Mouse (Mus musculus): ENCODE measurements around the gene Sp140. TPM values are rescaled to one million over a fixed set of nuclear protein-coding genes. Genes with fewer than 3 reads are reported as not detected.

Sp140 gene
- 142 to 163 TPM (median 152 TPM) in 4 replicates for total RNA-seq (2023)

GRCm38 (mm10) chr1:85600078-85600477, at the start of gene Sp140:
TSS of gene Sp140 (plus strand) at chr1:85600378.

GRCm38 (mm10) chr1:85575376-85575775, 24.8 kb upstream of the Sp140 start, which contains the start of gene G530012D18Rik:
TSS of gene G530012D18Rik (plus strand) at chr1:85575676.

GRCm38 (mm10) chr1:85598271-85599012, 1.7 kb upstream of the Sp140 start, which contains the start of gene Sp110:
TSS of gene Sp110 (minus strand) at chr1:85598817.

GRCm38 (mm10) chr1:85649881-85650280, 49.7 kb downstream of the Sp140 start, which contains the start of gene Sp100:
TSS of gene Sp100 (plus strand) at chr1:85649988.

Other genes starting within 250 kb of the Sp140 start
- gene G530012D18Rik, start 24.7 kb upstream of the Sp140 start, total RNA-seq (2023): not detected in 4 replicates
- gene Sp110, start 1.6 kb upstream of the Sp140 start, total RNA-seq (2023): 199 to 207 TPM (median 200 TPM) in 4 replicates
- gene Sp100, start 49.6 kb downstream of the Sp140 start, total RNA-seq (2023): 450 to 479 TPM (median 467 TPM) in 4 replicates
- 136 to 165 TPM (median 156 TPM) in 4 replicates for gene A630001G21Rik, start 178.3 kb downstream of the Sp140 start, total RNA-seq (2023)
- 104 to 119 TPM (median 114 TPM) in 4 replicates for gene Cab39, start 193.1 kb downstream of the Sp140 start, total RNA-seq (2023)

Measured in B cell, adult 62 days (primary cell).